Mouse (Mus musculus): Measurements from ENCODE around the gene Idua.

DNA sequence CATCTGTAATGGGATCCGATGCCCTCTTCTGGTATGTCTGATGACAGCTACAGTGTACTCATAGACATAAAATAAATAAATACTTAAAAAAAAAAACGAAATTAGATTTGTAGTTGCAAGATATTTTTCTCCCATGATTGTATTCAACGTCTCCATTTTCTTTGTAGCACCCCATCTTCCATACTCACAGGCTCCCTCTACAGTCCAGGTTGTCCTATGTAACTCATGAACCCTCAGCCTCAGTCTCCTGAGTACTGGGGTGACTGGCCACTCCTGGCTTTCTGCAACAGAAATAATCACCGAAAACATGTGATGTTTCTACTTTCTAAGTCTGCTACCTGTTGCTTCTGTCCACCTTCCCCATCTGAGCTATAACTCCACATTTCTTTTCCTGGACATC is 31.0 kb downstream of the Idua start:
- peak in 2 of 3 experiments; percentile 13 to 38; a peak in 3 of 6 replicates for TF ChIP-seq CTCF (IDR thresholded peaks at IDR 0.05 in 2 of 3, conservative IDR thresholded peaks at IDR 0.05 in 1 of 3; ENCODE audit: control insufficient read depth in 1 of 3, insufficient read depth in 1 of 3, low read depth in 2 of 3, low read length in 3 of 3, poor library complexity in 1 of 3, severe bottlenecking in 1 of 3)
- no peak for TF ChIP-seq SIN3A (IDR thresholded peaks at IDR 0.05; ENCODE audit: low read length)
- no peak for TF ChIP-seq CHD1 (IDR thresholded peaks at IDR 0.05; ENCODE audit: low read depth, low read length)
- no peak for TF ChIP-seq MXI1 (IDR thresholded peaks at IDR 0.05; ENCODE audit: low read depth, low read length)
- TF ChIP-seq GATA1 (IDR thresholded peaks at IDR 0.05; ENCODE audit: low read depth, low read length): no peak
- no peak for TF ChIP-seq POLR2A (IDR thresholded peaks at IDR 0.05; ENCODE audit: control insufficient read depth in 1 of 2, insufficient read depth in 1 of 2, low read depth in 1 of 2, low read length in 2 of 2, poor library complexity in 1 of 2)
- no peak for TF ChIP-seq NELFE (IDR thresholded peaks at IDR 0.05; ENCODE audit: low read depth, low read length)
- no peak for TF ChIP-seq MAZ (IDR thresholded peaks at IDR 0.05; ENCODE audit: low read depth, low read length)
- TF ChIP-seq ZC3H11A (IDR thresholded peaks at IDR 0.05; ENCODE audit: low read depth, low read length): no peak

Measured in MEL (cell line).